Mouse (Mus musculus): Measurements from ENCODE around the gene Grip1.
A peak's percentile ranks its signal among the peaks of the same experiment; 100 is the strongest.

The Grip1 gene

GRCm38 (mm10) chr10:119943906-119944305 is 490.3 kb downstream of the Grip1 start:
- no peak for ATAC-seq (ENCODE audit: low TSS enrichment)

GRCm38 (mm10) chr10:119951460-119951859 is 497.8 kb downstream of the Grip1 start:
- peak; percentile 74 for ATAC-seq (ENCODE audit: low TSS enrichment)

GRCm38 (mm10) chr10:119957260-119957955 is 503.8 kb downstream of the Grip1 start:
- ATAC-seq (ENCODE audit: low TSS enrichment) = no peak

- no peak for ATAC-seq (ENCODE audit: low TSS enrichment)
Measured at GRCm38 (mm10) chr10:119960915-119961314, 507.3 kb downstream of the Grip1 start.

GRCm38 (mm10) chr10:119966321-119966720 is 512.7 kb downstream of the Grip1 start:
- ATAC-seq (ENCODE audit: low TSS enrichment) = no peak

GRCm38 (mm10) chr10:119979396-119979795 is 525.8 kb downstream of the Grip1 start:
- no peak for ATAC-seq (ENCODE audit: low TSS enrichment)

GRCm38 (mm10) chr10:119980032-119980431 is 526.4 kb downstream of the Grip1 start:
- ATAC-seq (ENCODE audit: low TSS enrichment) = no peak

- ATAC-seq (ENCODE audit: low TSS enrichment) = no peak
Measured at GRCm38 (mm10) chr10:119984299-119984698, 530.7 kb downstream of the Grip1 start.

GRCm38 (mm10) chr10:119998475-119998874 is 544.8 kb downstream of the Grip1 start:
- no peak for ATAC-seq (ENCODE audit: low TSS enrichment)

- ATAC-seq (ENCODE audit: low TSS enrichment) = peak; percentile 96
Measured at GRCm38 (mm10) chr10:120002149-120002548, 548.5 kb downstream of the Grip1 start.

GRCm38 (mm10) chr10:120004096-120004495 is 550.5 kb downstream of the Grip1 start:
- ATAC-seq (ENCODE audit: low TSS enrichment) = no peak

GRCm38 (mm10) chr10:120005581-120005980 is 552.0 kb downstream of the Grip1 start:
- no peak for ATAC-seq (ENCODE audit: low TSS enrichment)

- ATAC-seq (ENCODE audit: low TSS enrichment) = peak; percentile 82
Measured at GRCm38 (mm10) chr10:120012331-120012730, 558.7 kb downstream of the Grip1 start.

- no peak for ATAC-seq (ENCODE audit: low TSS enrichment)
Measured at GRCm38 (mm10) chr10:120015117-120015516, 561.5 kb downstream of the Grip1 start.

GRCm38 (mm10) chr10:120026437-120026836 is 572.8 kb downstream of the Grip1 start:
- ATAC-seq (ENCODE audit: low TSS enrichment) = no peak

- ATAC-seq (ENCODE audit: low TSS enrichment) = no peak
Measured at GRCm38 (mm10) chr10:120030901-120031300, 577.3 kb downstream of the Grip1 start.

- no peak for ATAC-seq (ENCODE audit: low TSS enrichment)
Measured at GRCm38 (mm10) chr10:120031316-120031715, 577.7 kb downstream of the Grip1 start.

- ATAC-seq (ENCODE audit: low TSS enrichment) = no peak
Measured at GRCm38 (mm10) chr10:120033866-120034265, 580.2 kb downstream of the Grip1 start.

GRCm38 (mm10) chr10:120035211-120035733 is 581.6 kb downstream of the Grip1 start:
- ATAC-seq (ENCODE audit: low TSS enrichment) = no peak

GRCm38 (mm10) chr10:120035824-120036223 is 582.2 kb downstream of the Grip1 start:
- no peak for ATAC-seq (ENCODE audit: low TSS enrichment)

- peak; percentile 93 for ATAC-seq (ENCODE audit: low TSS enrichment)
Measured at GRCm38 (mm10) chr10:120038194-120038593, 584.6 kb downstream of the Grip1 start.

- no peak for ATAC-seq (ENCODE audit: low TSS enrichment)
Measured at GRCm38 (mm10) chr10:120044237-120044636, 590.6 kb downstream of the Grip1 start.

GRCm38 (mm10) chr10:120044714-120045234 is 591.1 kb downstream of the Grip1 start:
- ATAC-seq (ENCODE audit: low TSS enrichment) = no peak

All from frontal cortex, adult (tissue).